Mouse (Mus musculus) adipocyte (in vitro differentiated cells): ENCODE data around the gene Foxa1.

Experiments used
- DNase-seq: peaks from one replicate; pipeline ENCODE4 v3.0.0-alpha.2; 2016; ENCODE audit warnings: low spot score

Gene Foxa1

GRCm38 (mm10) chr12:57541118-57541517 lies 5.6 kb downstream of the Foxa1 start:
- no peak for DNase-seq

DNA sequence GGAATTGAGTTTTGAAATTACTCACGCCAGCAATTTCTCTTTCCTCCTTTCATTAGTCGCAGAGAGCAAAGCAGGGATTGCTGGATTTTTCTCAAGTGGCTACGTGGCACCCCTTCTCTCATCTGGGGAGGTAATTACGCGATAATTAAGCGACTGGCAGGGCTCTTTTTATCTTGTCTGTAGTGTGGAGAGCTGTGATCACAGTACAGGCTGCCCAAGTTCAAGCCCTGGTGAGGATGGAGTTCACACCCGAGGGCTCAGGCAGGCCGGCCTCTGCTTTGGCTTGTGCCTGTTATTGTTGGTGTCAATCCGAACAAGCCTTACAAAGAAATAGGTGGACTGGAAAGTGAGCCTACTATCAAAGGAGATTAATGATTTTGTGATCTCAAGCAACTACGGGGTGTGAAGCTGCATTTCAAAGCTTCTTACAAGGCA lies 7.1 kb downstream of the Foxa1 start:
- DNase-seq = no peak

- no peak for DNase-seq
These were observed 7.8 kb downstream of the Foxa1 start for GRCm38 (mm10) chr12:57538588-57539550.

GRCm38 (mm10) chr12:57537791-57538587 lies 8.7 kb downstream of the Foxa1 start:
- DNase-seq = no peak

DNA sequence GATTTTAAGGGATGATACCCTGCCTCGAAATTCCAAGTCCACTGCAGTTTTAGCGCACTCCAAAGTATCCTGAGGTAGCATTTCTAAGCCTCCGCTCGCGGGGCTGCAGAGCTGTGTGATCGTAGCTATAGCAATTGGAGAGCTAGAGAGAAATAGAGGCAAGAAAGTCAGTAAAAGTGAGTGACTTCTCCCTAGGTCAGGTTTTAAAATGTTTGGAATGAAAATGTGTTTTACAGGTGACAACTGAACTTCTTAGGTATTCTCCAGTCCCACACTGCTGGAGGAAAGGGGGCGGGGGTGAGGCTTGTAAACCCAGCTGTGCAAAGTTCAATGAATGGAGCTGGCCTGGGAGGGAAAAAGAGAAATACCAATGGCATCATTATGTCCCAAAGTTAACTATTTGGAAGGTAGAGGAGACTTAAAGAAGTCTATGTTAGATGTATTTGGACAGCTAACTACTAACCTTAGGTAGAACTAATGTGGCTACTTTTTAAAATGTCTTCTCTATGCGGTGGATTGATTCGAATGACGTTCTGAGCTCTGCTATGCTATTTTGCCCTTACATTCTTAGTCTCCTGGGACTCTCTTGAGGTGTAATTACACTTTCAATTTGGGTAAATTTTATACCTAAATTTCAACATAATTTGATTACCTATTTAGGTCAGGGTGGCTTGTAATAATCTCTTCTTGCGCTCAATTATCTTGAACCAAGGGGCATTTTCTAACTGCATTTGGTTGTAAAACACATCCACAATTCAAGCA lies 9.6 kb downstream of the Foxa1 start:
- no peak for DNase-seq

DNA sequence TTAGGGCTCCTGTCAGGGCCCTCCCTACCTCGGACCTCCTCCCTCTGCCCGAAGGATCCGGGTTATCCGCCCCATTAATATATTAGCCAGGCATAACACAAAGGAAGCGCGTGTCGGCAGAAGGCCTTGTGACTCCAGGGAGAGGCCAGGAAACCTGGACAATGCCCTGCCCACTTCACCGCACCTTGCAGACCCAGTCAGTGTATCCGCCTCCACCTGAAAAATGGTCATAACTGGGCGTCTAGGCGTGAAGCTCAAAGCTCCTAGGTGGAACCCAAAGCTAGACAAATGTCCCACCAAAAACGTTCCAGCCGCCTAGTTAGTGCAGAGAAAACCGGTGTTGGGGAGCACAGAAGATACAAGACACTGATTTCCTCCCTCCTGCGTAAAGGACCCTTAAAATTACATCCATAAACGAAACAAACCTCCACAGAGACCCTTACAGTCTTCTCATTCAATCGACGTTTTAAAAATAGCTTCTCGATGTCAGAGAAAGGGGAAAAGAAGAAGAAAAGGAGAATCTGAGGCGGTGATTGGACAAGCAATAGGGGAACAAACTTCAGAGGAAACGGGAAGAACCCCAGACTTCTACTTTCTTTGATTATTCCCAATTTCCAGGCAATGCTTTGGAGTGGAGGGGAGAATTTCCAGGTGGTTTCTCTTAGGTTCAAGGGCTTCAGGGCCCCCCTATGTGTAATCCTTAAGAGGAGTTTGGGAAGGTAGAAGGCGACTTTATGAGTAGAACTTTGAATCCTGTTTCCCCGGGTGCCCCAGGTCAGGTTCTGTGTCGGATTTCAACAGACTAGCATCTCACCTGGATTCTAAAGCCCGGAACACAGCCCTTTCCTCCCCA lies 10.4 kb downstream of the Foxa1 start:
- no peak for DNase-seq

GRCm38 (mm10) chr12:57534879-57535611 lies 11.7 kb downstream of the Foxa1 start:
- no peak for DNase-seq

- DNase-seq = no peak
These were observed 12.2 kb downstream of the Foxa1 start for GRCm38 (mm10) chr12:57534517-57534878.

DNA sequence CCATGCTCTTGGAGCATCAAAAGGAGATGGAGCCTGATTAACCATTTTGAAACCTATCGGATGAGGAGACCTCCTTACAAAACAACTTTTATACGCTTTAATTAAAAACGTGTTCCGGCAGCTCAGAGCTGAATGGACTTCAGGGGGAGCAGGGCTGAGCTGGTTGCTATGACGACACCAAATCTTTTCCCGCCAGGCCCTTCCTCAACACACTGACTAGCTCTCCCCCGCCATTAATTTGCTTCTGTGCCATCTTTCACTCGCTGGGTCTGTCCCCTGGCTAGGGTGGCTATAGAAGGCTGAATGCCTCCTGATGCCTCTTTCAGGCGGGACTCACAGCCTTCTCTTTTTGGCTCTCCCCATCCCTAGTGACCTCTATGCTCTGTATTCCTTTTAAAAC lies 16.2 kb downstream of the Foxa1 start:
- DNase-seq = no peak

DNA sequence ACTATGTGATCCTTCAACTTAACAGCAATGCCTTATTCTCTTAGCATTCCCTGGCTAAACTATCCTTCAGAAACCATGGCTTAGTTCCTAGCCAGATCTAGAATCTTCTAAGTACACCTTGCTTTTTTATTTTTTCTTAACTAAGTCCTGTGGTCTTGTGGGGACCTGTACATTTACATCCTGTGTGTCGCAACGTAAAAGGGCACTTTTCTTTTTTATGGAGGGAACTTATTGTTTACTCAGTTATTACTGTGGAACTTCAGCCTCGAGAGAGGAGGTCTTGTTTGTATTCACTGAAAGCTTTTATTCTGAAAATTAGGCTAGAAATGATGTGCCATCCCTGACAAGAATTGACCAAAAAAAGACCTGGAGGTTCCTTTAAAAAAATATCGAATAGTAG lies 18.4 kb downstream of the Foxa1 start:
- DNase-seq = no peak

- no peak for DNase-seq
These were observed 30.9 kb downstream of the Foxa1 start for GRCm38 (mm10) chr12:57515702-57516377.

- DNase-seq = peak; percentile 6
These were observed 32.2 kb downstream of the Foxa1 start for GRCm38 (mm10) chr12:57514552-57514951.

DNA sequence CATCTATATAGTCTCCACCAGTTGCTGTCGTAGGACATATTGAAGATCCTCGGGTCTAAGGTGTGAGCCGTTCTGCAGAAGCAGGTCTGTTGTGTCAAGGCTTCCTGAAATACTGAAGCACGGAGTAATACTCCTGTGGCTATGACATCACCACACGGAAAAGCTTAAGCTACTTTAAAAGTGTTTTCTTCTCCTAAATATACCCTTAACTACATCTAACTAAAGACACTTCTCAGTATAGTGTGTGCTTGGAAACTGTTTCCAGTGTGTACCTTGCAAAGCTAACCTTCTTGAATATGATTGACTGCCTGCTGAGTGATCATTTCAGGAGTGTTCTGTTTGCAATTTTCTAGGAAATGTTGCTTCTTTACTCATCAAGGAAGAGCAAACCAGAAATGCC lies 35.2 kb downstream of the Foxa1 start:
- no peak for DNase-seq

DNA sequence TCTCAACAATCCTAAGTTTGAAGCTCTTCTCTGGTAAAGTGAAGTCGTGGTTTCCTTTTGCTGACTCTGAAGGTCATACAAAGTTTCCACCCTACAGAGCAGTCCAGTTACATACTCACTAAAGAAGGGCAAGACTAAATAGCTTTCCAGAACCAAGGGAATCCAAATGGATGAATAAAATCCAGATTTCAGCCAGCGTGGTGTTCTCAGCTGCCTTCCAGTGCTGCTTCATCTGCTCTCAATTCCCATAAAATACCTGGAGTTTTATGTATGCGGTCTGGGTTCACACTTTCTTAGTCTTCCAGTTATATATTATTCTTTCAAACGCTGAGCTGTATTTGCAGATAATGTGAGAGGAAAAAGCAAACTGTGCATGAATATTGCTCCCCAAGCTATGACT lies 35.6 kb downstream of the Foxa1 start:
- DNase-seq = no peak

DNA sequence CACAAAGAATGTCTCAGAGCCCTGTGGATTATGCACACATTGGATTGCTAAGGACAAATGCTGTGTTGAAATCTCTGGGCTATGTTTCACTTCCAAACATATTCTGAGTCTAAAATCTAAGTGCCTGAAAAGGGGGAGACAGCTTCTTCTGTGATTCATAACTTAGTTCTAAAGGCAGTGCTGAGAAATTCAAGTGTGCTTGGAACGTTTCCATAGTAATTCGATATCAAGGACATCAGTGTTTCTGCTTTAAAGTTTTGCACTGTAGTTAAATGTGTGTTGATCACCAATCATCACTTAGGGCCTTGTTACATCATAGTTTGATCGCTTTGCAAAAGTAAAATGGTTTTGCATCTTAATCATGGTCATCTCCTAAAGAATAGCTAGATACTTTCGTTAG lies 37.0 kb downstream of the Foxa1 start:
- DNase-seq = peak; percentile 3

- no peak for DNase-seq
These were observed 37.8 kb downstream of the Foxa1 start for GRCm38 (mm10) chr12:57508938-57509337.

GRCm38 (mm10) chr12:57505329-57505728 lies 41.4 kb downstream of the Foxa1 start:
- DNase-seq = no peak

GRCm38 (mm10) chr12:57500246-57500645 lies 46.5 kb downstream of the Foxa1 start:
- DNase-seq = peak; percentile 39

DNA sequence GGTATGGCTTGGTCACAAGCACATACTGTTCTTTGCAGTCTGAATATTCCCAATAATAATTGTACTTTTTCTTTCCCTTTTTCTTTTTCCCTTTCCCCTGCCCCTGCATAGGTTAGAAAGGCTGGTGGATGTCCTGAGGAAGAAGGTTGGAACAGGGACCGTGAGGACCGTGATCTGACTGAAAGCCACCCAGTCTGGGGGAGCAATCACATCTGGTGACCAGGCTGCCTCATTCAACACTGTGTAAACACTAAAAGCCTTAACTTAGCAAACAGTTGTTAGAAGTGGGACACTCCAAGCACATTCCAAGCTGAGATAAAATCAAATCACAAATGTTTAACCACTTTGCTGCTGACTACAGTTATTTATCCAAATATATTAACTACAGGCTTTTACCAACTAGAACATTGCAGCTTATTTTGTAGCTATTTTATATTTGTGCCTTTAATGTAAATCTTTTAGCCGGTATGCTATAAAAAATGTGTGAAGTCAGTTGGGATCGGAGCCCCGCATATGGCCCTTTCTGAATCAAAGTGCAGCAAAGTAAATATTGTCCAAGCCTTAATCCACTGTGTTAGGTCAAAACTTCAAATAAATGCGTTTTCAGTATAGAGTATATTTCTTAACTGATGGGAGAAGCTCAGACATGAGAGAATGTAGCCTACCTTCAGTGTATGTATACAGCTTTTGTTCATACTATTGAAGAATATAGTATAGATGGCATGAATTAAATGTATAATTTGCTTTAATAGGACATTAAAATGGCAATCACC lies 50.2 kb downstream of the Foxa1 start:
- DNase-seq = no peak
